Mouse (Mus musculus) hindbrain, embryonic 13.5 days (tissue): ENCODE data around the gene Afap1l2. TPM values are rescaled to one million over a fixed set of nuclear protein-coding genes. Genes with fewer than 3 reads are reported as not detected.

ENCODE experiments used
- ATAC-seq: fragments of 200-750 bp; cut with Nextera tagmentation; 2 replicates; pipeline ENCODE4 v1.8.0; 2017; ENCODE audit warnings: moderate TSS enrichment; ENCODE audit not compliant: low FRiP score
- H3K27ac ChIP-seq: fragments of 300-500 bp; sonication (generic); 2 replicates; pipeline ENCODE4 v1.5.1; 2015; ENCODE audit warnings: inconsistent platforms, mild to moderate bottlenecking, moderate library complexity
- H3K27me3 ChIP-seq: fragments of 300-500 bp; sonication (generic); 2 replicates; pipeline ENCODE4 v1.6.1; 2015; ENCODE audit warnings: mild to moderate bottlenecking, inconsistent platforms
- H3K36me3 ChIP-seq: fragments of 300-500 bp; sonication (generic); 2 replicates; pipeline ENCODE4 v1.6.1; 2015; ENCODE audit warnings: mild to moderate bottlenecking, inconsistent platforms
- H3K4me1 ChIP-seq: fragments of 300-500 bp; sonication (generic); replicated peaks from 2 replicates; pipeline ENCODE4 v1.6.1; 2015; ENCODE audit warnings: inconsistent platforms
- H3K4me2 ChIP-seq: fragments of 300-500 bp; sonication (generic); 2 replicates; pipeline ENCODE4 v1.6.1; 2015; ENCODE audit warnings: inconsistent platforms, mild to moderate bottlenecking, moderate library complexity
- H3K4me3 ChIP-seq: fragments of 300-500 bp; sonication (generic); 2 replicates; pipeline ENCODE4 v1.5.1; 2015; ENCODE audit warnings: mild to moderate bottlenecking, inconsistent platforms
- H3K9ac ChIP-seq: fragments of 300-500 bp; sonication (generic); 2 replicates; pipeline ENCODE4 v1.6.1; 2015; ENCODE audit warnings: mild to moderate bottlenecking, inconsistent platforms
- H3K9me3 ChIP-seq: fragments of 300-500 bp; sonication (generic); 2 replicates; pipeline ENCODE4 v1.6.1; 2016; ENCODE audit warnings: inconsistent platforms
- WGBS: fragments of 180-500 bp; shearing (Covaris S2); methylation state at CpG from one replicate; pipeline ENCODE4 v1.1.7; 2015; 5-methylcytosine and 5-hydroxymethylcytosine counted together
- polyA plus RNA-seq: library from polyadenylated mRNA; unstranded; fragments of >200 nt; fragmentation: Nextera tagmentation; extraction: Ambion mirVana; gene quantifications from 2 replicates; pipeline ENCODE4 v1.2.1, GENCODE M21; 2015

Gene Afap1l2
- polyA plus RNA-seq, 1 experiment from 2014 or later = 12.2 TPM

DNA sequence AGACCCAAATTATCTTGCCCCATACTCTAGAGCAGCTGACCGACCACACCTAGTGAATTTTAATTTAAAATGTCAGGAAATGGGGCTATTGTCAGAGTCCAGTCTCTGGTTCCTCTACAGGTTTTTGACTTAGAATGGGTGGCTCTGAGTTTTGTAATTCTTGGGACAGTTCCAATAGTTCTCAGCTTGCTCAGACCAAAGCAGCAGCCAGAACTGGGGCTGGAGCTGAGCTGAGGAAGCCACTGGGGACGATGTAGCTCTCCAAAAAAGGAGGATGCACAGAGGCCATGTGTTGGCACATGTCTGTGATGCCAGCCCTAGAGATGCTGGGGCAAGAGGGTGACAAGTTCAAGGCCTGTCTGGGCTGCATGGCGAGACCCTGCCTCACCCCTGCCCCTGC, 78.6 kb downstream of the Afap1l2 start:
- WGBS = 75% methylated on average over 3 of the region's 3 CpGs
- H3K4me3 ChIP-seq = no peak overlapping the region

GRCm38 (mm10) chr19:56921744-56922143, 86.3 kb downstream of the Afap1l2 start:
- H3K36me3 ChIP-seq = no peaks in the 10 kb centered on the region
- no peaks in the 10 kb centered on the region for H3K4me1 ChIP-seq
- no peaks in the 10 kb centered on the region for H3K27me3 ChIP-seq
- no peak overlapping the region; the same call in 1 of the 2 replicates for H3K9ac ChIP-seq
- no peaks in the 10 kb centered on the region for H3K9me3 ChIP-seq
- H3K4me2 ChIP-seq = no peak overlapping the region
- ATAC-seq = no peak
- 74% methylated on average over 5 of the region's 5 CpGs for WGBS
- no peak overlapping the region for H3K27ac ChIP-seq
- no peak overlapping the region for H3K4me3 ChIP-seq

More for the DNA sequence above, 78.6 kb downstream of the Afap1l2 start:
- Histone ChIP-seq H3K4me2 (no peak overlapping the region), H3K9me3 (no peaks in the 10 kb centered on the region), H3K27ac (no peak overlapping the region), H3K36me3 (no peaks in the 10 kb centered on the region), H3K4me1 (no peaks in the 10 kb centered on the region), H3K27me3 (no peaks in the 10 kb centered on the region), H3K9ac (no peak overlapping the region)
- ATAC-seq = no peak

DNA sequence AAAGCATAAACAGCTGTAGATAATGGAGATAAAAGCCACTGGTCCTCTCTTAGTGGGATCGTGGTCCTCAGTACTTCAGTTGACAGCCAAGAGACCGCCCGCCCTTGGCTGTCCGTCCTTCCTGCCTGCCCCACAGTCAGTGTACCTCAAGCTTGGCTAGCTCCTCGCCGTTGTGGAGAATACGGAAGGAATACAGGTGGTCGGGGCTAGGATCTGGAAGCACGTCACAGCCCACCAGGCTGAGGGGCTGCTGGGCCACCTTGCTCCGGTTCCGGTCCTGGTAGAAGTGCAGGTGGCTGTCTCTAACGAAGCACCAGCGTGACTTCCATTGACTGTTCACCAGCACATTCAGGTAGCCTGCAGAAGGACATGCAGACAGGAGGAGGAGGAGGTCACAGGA, 87.8 kb downstream of the Afap1l2 start:
- H3K36me3 ChIP-seq = peaks cover under 1% of the 10 kb centered on the region; the same call in 1 of the 2 replicates
- no peak overlapping the region; the same call in 1 of the 2 replicates for H3K9ac ChIP-seq
- 91% methylated on average over 13 of the region's 13 CpGs for WGBS
- no peaks in the 10 kb centered on the region for H3K27me3 ChIP-seq
- no peaks in the 10 kb centered on the region for H3K9me3 ChIP-seq
- no peak overlapping the region for H3K4me3 ChIP-seq
- ATAC-seq = no peak
- no peak overlapping the region for H3K4me2 ChIP-seq
- H3K27ac ChIP-seq = no peak overlapping the region
- no peaks in the 10 kb centered on the region for H3K4me1 ChIP-seq

- no peaks in the 10 kb centered on the region for H3K9me3 ChIP-seq
- H3K4me3 ChIP-seq = no peak overlapping the region
- H3K27ac ChIP-seq = no peak overlapping the region
- H3K9ac ChIP-seq = no peak overlapping the region
- WGBS = 25% methylated on average over 7 of the region's 7 CpGs
- peaks cover 5% of the 10 kb centered on the region; the same call in 1 of the 2 replicates for H3K36me3 ChIP-seq
- H3K4me1 ChIP-seq = no peaks in the 10 kb centered on the region
- H3K4me2 ChIP-seq = no peak overlapping the region
- peak; percentile 72 for ATAC-seq
- H3K27me3 ChIP-seq = no peaks in the 10 kb centered on the region
Observed at GRCm38 (mm10) chr19:56919628-56920027, 88.4 kb downstream of the Afap1l2 start.

DNA sequence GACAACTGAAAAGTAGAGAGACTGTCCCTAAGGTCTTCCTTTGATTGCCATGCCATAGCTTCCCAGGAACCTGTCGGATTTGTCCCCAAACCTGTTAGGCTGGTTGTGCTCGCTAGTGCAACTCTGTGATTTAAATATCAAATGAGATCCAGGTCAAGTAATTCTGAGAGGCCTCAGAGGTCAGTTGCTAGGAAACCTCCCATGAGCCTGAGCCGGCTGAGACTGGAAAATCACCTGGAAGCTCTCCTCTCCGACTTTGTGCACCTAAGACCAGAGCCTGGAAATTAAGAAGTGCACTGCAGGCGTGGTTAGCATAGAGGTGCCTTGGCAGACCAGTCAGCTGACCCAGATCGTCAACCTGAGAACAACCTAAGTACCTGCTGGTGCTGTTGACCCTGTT, 92.9 kb downstream of the Afap1l2 start:
- no peak for ATAC-seq
- H3K9me3 ChIP-seq = no peaks in the 10 kb centered on the region
- whole genome bisulfite sequencing = 53% methylated on average over 6 of the region's 6 CpGs

GRCm38 (mm10) chr19:56914658-56915057, 93.4 kb downstream of the Afap1l2 start:
- Histone ChIP-seq H3K4me1 (peaks cover 6% of the 10 kb centered on the region; the same call in 1 of the 2 replicates), H3K27ac (no peak overlapping the region), H3K9ac (no peak overlapping the region), H3K4me2 (no peak overlapping the region), H3K36me3 (peaks cover 12% of the 10 kb centered on the region; the same call in 1 of the 2 replicates), H3K9me3 (no peaks in the 10 kb centered on the region), H3K4me3 (no peak overlapping the region), H3K27me3 (no peaks in the 10 kb centered on the region)
- WGBS = 93% methylated on average over 3 of the region's 3 CpGs
- no peak for ATAC-seq

More for the DNA sequence above, 92.9 kb downstream of the Afap1l2 start:
- Histone ChIP-seq H3K4me2 (no peak overlapping the region), H3K9ac (no peak overlapping the region), H3K27ac (no peak overlapping the region), H3K27me3 (no peaks in the 10 kb centered on the region), H3K36me3 (peaks cover 12% of the 10 kb centered on the region; the same call in 1 of the 2 replicates), H3K4me1 (peaks cover 6% of the 10 kb centered on the region; the same call in 1 of the 2 replicates), H3K4me3 (no peak overlapping the region)

DNA sequence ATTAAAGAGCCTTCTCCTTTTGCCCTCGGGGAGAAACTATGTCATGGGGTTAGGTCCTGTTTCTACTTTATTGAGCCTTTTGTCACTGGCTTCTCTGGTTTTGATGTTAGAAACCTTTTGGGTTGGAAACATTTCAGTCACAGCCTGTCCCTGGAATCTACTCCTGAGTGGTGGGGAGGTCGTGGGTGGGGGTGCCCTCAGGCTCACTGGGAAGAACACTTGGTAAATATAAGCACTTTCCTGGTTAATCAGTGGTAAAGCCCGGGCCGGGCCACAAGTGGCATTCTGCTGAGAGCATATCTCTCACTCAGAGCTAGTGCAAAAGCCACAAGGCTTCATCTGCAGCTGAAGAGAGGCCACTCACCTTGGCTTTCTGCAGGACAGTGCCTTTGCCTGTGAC, 94.3 kb downstream of the Afap1l2 start:
- no peak overlapping the region for H3K4me3 ChIP-seq
- no peaks in the 10 kb centered on the region for H3K9me3 ChIP-seq
- no peak overlapping the region for H3K9ac ChIP-seq
- H3K4me1 ChIP-seq = peaks cover 6% of the 10 kb centered on the region; the same call in 1 of the 2 replicates
- no peak overlapping the region for H3K27ac ChIP-seq
- no peaks in the 10 kb centered on the region for H3K27me3 ChIP-seq
- H3K36me3 ChIP-seq = peaks cover 12% of the 10 kb centered on the region; the same call in 1 of the 2 replicates
- H3K4me2 ChIP-seq = no peak overlapping the region
- ATAC-seq = no peak
- WGBS = 90% methylated on average over 4 of the region's 4 CpGs

DNA sequence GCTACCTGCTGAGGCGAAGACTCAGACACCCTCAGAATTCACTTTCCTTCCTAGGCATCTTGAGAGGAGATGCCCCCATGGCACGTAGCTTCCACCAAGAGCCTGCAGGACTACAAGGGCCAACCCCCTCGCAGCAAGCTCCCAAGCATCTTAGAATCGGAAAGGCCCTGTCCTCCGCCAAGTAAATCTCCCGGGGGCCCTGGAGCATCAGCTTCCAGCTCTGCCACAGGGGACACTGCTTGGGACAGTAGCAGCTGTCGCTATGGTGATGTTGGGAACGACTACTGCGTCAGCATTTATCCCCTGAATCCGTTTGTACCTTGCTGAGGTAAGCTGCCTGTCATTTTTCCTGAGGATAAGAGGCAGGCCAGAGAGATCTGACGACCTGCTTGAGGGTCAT, 97.5 kb downstream of the Afap1l2 start:
- no peaks in the 10 kb centered on the region for H3K27me3 ChIP-seq
- peaks cover 12% of the 10 kb centered on the region; the same call in 1 of the 2 replicates for H3K36me3 ChIP-seq
- H3K9ac ChIP-seq = no peak overlapping the region
- no peaks in the 10 kb centered on the region for H3K9me3 ChIP-seq
- no peak overlapping the region for H3K4me3 ChIP-seq
- ATAC-seq = no peak
- peaks cover 14% of the 10 kb centered on the region; the same call in 1 of the 2 replicates for H3K4me1 ChIP-seq
- WGBS = 53% methylated on average over 11 of the region's 11 CpGs
- H3K4me2 ChIP-seq = no peak overlapping the region
- no peak overlapping the region for H3K27ac ChIP-seq

GRCm38 (mm10) chr19:56908472-56909270, 99.4 kb downstream of the Afap1l2 start:
- no peaks in the 10 kb centered on the region for H3K27me3 ChIP-seq
- no peak overlapping the region for H3K9ac ChIP-seq
- no peak for ATAC-seq
- H3K36me3 ChIP-seq = no peaks in the 10 kb centered on the region
- WGBS = 76% methylated on average over 17 of the region's 17 CpGs
- no peaks in the 10 kb centered on the region for H3K9me3 ChIP-seq
- peaks cover 14% of the 10 kb centered on the region; the same call in 1 of the 2 replicates for H3K4me1 ChIP-seq
- H3K27ac ChIP-seq = no peak overlapping the region
- no peak overlapping the region for H3K4me2 ChIP-seq
- no peak overlapping the region for H3K4me3 ChIP-seq

- Histone ChIP-seq H3K9me3 (no peaks in the 10 kb centered on the region), H3K27ac (no peak overlapping the region), H3K9ac (no peak overlapping the region), H3K4me3 (no peak overlapping the region), H3K4me1 (peaks cover 14% of the 10 kb centered on the region; the same call in 1 of the 2 replicates), H3K4me2 (no peak overlapping the region), H3K36me3 (no peaks in the 10 kb centered on the region), H3K27me3 (no peaks in the 10 kb centered on the region)
- WGBS = 44% methylated on average over 3 of the region's 3 CpGs
- ATAC-seq = no peak
Observed at GRCm38 (mm10) chr19:56907850-56908249, 100.2 kb downstream of the Afap1l2 start.

GRCm38 (mm10) chr19:56905395-56905794, 102.6 kb downstream of the Afap1l2 start:
- H3K9ac ChIP-seq = no peak overlapping the region
- H3K4me2 ChIP-seq = no peak overlapping the region
- 87% methylated on average over 7 of the region's 7 CpGs for WGBS
- no peak for ATAC-seq
- H3K27me3 ChIP-seq = no peaks in the 10 kb centered on the region
- no peak overlapping the region for H3K4me3 ChIP-seq
- peaks cover 9% of the 10 kb centered on the region; the same call in 1 of the 2 replicates for H3K4me1 ChIP-seq
- no peaks in the 10 kb centered on the region for H3K9me3 ChIP-seq
- no peaks in the 10 kb centered on the region for H3K36me3 ChIP-seq
- H3K27ac ChIP-seq = no peak overlapping the region

GRCm38 (mm10) chr19:56904095-56904494, 103.9 kb downstream of the Afap1l2 start:
- Histone ChIP-seq H3K4me1 (peaks cover 8% of the 10 kb centered on the region; the same call in 1 of the 2 replicates), H3K9me3 (no peaks in the 10 kb centered on the region), H3K4me3 (no peak overlapping the region), H3K9ac (no peak overlapping the region), H3K4me2 (no peak overlapping the region), H3K27me3 (no peaks in the 10 kb centered on the region), H3K36me3 (no peaks in the 10 kb centered on the region), H3K27ac (no peak overlapping the region)
- WGBS = 80% methylated on average over 3 of the region's 3 CpGs
- ATAC-seq = no peak
